Mouse (Mus musculus) CD4-positive, CD25-positive, alpha-beta regulatory T cell (primary cell): Measurements from ENCODE around the gene Cntn3. TPM values are rescaled to one million over a fixed set of nuclear protein-coding genes. Genes with fewer than 3 reads are reported as not detected.

ENCODE experiments used
- polyA plus RNA-seq: library from polyadenylated mRNA; unstranded; fragments of 100-300 nt; shearing (Covaris generic); gene quantifications from one replicate; pipeline ENCODE4 v1.2.1, GENCODE M21; 2017

Gene Cntn3
- polyA plus RNA-seq: not detected

DNA sequence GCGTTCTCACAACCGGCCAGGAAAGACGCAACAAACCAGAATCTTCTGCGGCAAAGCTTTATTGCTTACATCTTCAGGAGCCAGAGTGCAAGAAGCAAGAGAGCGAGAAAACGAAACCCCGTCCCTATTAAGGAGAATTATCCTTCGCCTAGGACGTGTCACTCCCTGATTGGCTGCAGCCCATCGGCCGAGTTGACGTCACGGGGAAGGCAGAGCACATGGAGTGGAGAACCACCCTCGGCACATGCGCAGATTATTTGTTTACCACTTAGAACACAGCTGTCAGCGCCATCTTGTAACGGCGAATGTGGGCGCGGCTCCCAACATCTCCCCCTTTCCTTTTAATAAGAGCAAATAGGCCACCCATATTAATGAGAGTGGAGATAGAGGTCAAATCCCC, at the start of gene Cntn3:
Cntn3 (minus strand) TSS at position 101 of the 400 bp plus-strand sequence.

